Mouse (Mus musculus) liver, adult 2 months (tissue): Measurements from ENCODE around the gene Cux1. TPM values are rescaled to one million over a fixed set of nuclear protein-coding genes. Genes with fewer than 3 reads are reported as not detected.

Experiments used
- DNase-seq: peaks from one replicate; pipeline ENCODE4 v3.0.0-alpha.2; 2011; ENCODE audit warnings: low read depth, low spot score; ENCODE audit errors: extremely low read depth
- H3K27ac ChIP-seq: fragments of 200-500 bp; replicated peaks from 2 replicates; pipeline ENCODE4 v1.5.1; 2012; ENCODE audit warnings: low read depth, mild to moderate bottlenecking, control low read depth, inconsistent platforms, low read length; ENCODE audit not compliant: insufficient read depth
- H3K27me3 ChIP-seq: fragments of 200-500 bp; 2 replicates; pipeline ENCODE4 v1.6.1; 2012; ENCODE audit warnings: mild to moderate bottlenecking, moderate library complexity, low read length, inconsistent platforms; ENCODE audit not compliant: control insufficient read depth, insufficient read depth
- H3K36me3 ChIP-seq: fragments of 200-500 bp; 2 replicates; pipeline ENCODE4 v1.6.1; 2012; ENCODE audit warnings: low read length, inconsistent platforms; ENCODE audit not compliant: control insufficient read depth, insufficient read depth
- H3K4me1 ChIP-seq: fragments of 200-500 bp; 2 replicates; pipeline ENCODE4 v1.6.1; 2011; ENCODE audit warnings: low read length; ENCODE audit not compliant: control insufficient read depth, insufficient read depth
- H3K4me3 ChIP-seq: fragments of 200-500 bp; 2 replicates; pipeline ENCODE4 v1.5.1; 2011; ENCODE audit warnings: low read depth, mild to moderate bottlenecking, control low read depth, low read length, moderate library complexity; ENCODE audit not compliant: insufficient read depth
- H3K79me2 ChIP-seq: fragments of 200-500 bp; 2 replicates; pipeline ENCODE4 v1.6.1; 2012; ENCODE audit warnings: inconsistent platforms, mild to moderate bottlenecking, low read length, moderate library complexity; ENCODE audit not compliant: control insufficient read depth, insufficient read depth
- H3K9ac ChIP-seq: fragments of 200-500 bp; 2 replicates; pipeline ENCODE4 v1.6.1; 2012; ENCODE audit warnings: low read depth, mild to moderate bottlenecking, control low read depth, inconsistent platforms, low read length
- CTCF ChIP-seq: fragments of 200-500 bp; IDR thresholded peaks from 2 replicates; pipeline ENCODE4 v1.5.1; 2011; ENCODE audit warnings: low read depth, low read length, control low read depth
- POLR2A ChIP-seq: fragments of 200-500 bp; IDR thresholded peaks from 2 replicates; pipeline ENCODE4 v1.6.1; 2011; ENCODE audit warnings: low read length, control low read depth; ENCODE audit not compliant: insufficient read depth; ENCODE audit errors: extremely low read depth
- WGBS: fragments of 180-500 bp; shearing (Covaris S2); methylation state at CpG from one replicate; pipeline ENCODE4 v1.1.7; 2018; 5-methylcytosine and 5-hydroxymethylcytosine counted together
- polyA plus RNA-seq: library from polyadenylated mRNA; depleted of rRNA; stranded (reverse); fragments of >200 nt; gene quantifications from 2 replicates; pipeline ENCODE4 v1.2.3, GENCODE M21; 2012
- total RNA-seq: library from RNA; depleted of rRNA; stranded (reverse); fragments of >200 nt; gene quantifications from 2 replicates; pipeline ENCODE4 v1.2.3, GENCODE M21; 2014

The Cux1 gene
- total and polyA plus RNA-seq, 2 experiments, result 11.6 to 12.6 TPM

- no peak overlapping the region for H3K4me3 ChIP-seq
Observed at GRCm38 (mm10) chr5:136377101-136377500, 190.2 kb downstream of the Cux1 start.

DNA sequence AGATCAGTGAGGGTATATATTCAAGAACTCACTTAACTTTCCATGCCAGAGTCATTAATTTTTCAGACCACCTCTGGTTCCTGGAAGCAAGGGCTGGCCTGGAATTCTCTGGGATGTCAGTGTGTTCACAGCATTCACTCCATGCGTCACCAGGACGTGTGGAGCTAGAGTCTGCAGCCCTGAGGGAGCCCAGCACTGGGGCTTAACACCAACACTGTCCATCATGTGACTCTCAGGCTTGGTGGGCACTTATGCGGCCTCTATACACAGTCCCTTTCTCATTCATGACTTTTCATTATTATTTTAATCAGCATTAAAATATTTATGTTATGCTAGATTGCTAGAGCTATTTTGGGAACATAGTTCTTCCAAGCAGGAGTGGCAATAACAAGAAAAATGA, 191.9 kb downstream of the Cux1 start:
- TF ChIP-seq CTCF (no peak), POLR2A (no peak)
- 93% methylated on average over 3 of the region's 3 CpGs for WGBS

More at GRCm38 (mm10) chr5:136377101-136377500, 190.2 kb downstream of the Cux1 start:
- Histone ChIP-seq H3K9ac (no peak overlapping the region), H3K27me3 (no peaks in the 10 kb centered on the region), H3K4me1 (no peaks in the 10 kb centered on the region; the same call in 1 of the 2 replicates), H3K79me2 (no peaks in the 10 kb centered on the region), H3K36me3 (peaks cover 8% of the 10 kb centered on the region; the same call in 1 of the 2 replicates), H3K27ac (no peak overlapping the region)
- WGBS, result 94% methylated on average over 3 of the region's 3 CpGs
- DNase-seq, result no peak
- TF ChIP-seq POLR2A, result no peak
- TF ChIP-seq CTCF, result no peak

DNA sequence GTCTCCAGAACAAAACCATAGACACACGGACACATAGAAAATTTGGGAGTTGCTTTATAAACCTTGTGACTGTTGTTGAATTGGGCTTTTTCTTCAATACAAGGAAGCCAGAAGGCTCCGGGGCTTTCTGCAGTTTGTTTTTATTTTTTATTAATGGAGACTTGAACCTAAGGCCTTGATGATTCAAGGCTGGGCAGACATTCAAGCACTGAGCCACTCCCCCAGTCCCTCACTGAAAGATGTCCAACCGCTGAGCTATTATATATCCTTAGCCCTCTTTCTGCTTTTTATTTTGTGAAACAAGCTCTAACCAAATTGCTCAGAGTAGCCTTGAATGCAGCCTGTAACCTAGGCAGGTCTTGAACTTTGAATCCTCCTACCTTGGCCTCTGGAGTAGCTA, 195.0 kb downstream of the Cux1 start:
- no peak for DNase-seq
- 90% methylated on average over 3 of the region's 3 CpGs for WGBS
- H3K9ac ChIP-seq, result no peak overlapping the region
- no peaks in the 10 kb centered on the region for H3K4me1 ChIP-seq
- TF ChIP-seq CTCF, result no peak
- no peak for TF ChIP-seq POLR2A
- peaks cover 12% of the 10 kb centered on the region; the same call in 1 of the 2 replicates for H3K36me3 ChIP-seq
- no peak overlapping the region for H3K27ac ChIP-seq
- H3K4me3 ChIP-seq, result no peak overlapping the region
- no peaks in the 10 kb centered on the region for H3K79me2 ChIP-seq
- H3K27me3 ChIP-seq, result no peaks in the 10 kb centered on the region

More for the DNA sequence above, 191.9 kb downstream of the Cux1 start:
- no peaks in the 10 kb centered on the region for H3K79me2 ChIP-seq
- peaks cover 8% of the 10 kb centered on the region; the same call in 1 of the 2 replicates for H3K36me3 ChIP-seq
- no peak overlapping the region for H3K9ac ChIP-seq
- H3K4me3 ChIP-seq, result no peak overlapping the region
- no peak for DNase-seq
- H3K27me3 ChIP-seq, result no peaks in the 10 kb centered on the region
- H3K27ac ChIP-seq, result no peak overlapping the region
- H3K4me1 ChIP-seq, result no peaks in the 10 kb centered on the region; the same call in 1 of the 2 replicates

GRCm38 (mm10) chr5:136363421-136363820, 203.9 kb downstream of the Cux1 start:
- WGBS, result 81% methylated on average over 7 of the region's 7 CpGs
- DNase-seq, result no peak
- H3K9ac ChIP-seq, result no peak overlapping the region

GRCm38 (mm10) chr5:136362473-136363230, 204.6 kb downstream of the Cux1 start:
- Histone ChIP-seq H3K4me3 (no peak overlapping the region), H3K4me1 (no peaks in the 10 kb centered on the region), H3K27ac (no peak overlapping the region), H3K9ac (no peak overlapping the region), H3K36me3 (peaks cover 16% of the 10 kb centered on the region), H3K27me3 (no peaks in the 10 kb centered on the region), H3K79me2 (no peaks in the 10 kb centered on the region)
- WGBS, result 95% methylated on average over 6 of the region's 6 CpGs
- DNase-seq, result no peak
- TF ChIP-seq CTCF, result no peak
- no peak for TF ChIP-seq POLR2A

More at GRCm38 (mm10) chr5:136363421-136363820, 203.9 kb downstream of the Cux1 start:
- H3K27ac ChIP-seq, result no peak overlapping the region
- TF ChIP-seq CTCF (no peak), POLR2A (no peak)
- no peaks in the 10 kb centered on the region for H3K79me2 ChIP-seq
- no peaks in the 10 kb centered on the region for H3K27me3 ChIP-seq
- no peaks in the 10 kb centered on the region for H3K4me1 ChIP-seq
- no peak overlapping the region for H3K4me3 ChIP-seq
- peaks cover 14% of the 10 kb centered on the region for H3K36me3 ChIP-seq

GRCm38 (mm10) chr5:136362021-136362420, 205.3 kb downstream of the Cux1 start:
- H3K9ac ChIP-seq, result no peak overlapping the region
- H3K79me2 ChIP-seq, result no peaks in the 10 kb centered on the region
- WGBS, result 98% methylated on average over 5 of the region's 5 CpGs
- DNase-seq, result no peak
- H3K27me3 ChIP-seq, result no peaks in the 10 kb centered on the region
- TF ChIP-seq POLR2A, result no peak
- no peak for TF ChIP-seq CTCF
- peaks cover 22% of the 10 kb centered on the region for H3K36me3 ChIP-seq
- H3K4me1 ChIP-seq, result no peaks in the 10 kb centered on the region
- no peak overlapping the region for H3K27ac ChIP-seq
- H3K4me3 ChIP-seq, result no peak overlapping the region
